13 mouse cellular contexts compared by ENCODE assay signal in genomic region chr9:112231383-112231782, GRCm38 (mm10). TPM values are rescaled to one million over a fixed set of nuclear protein-coding genes. Genes with fewer than 3 reads are reported as not detected.
DNase-seq lines count a peak whose midpoint lies in the region; ATAC-seq lines count a peak whose summit lies in the region.
"Had no signal": no experiment of that assay in that cellular context is flagged by ENCODE, and none has a peak within 500 bp of the region (broad histone marks: within the 10 kb centered on the region; RNA-seq: fewer than 3 reads in every experiment).

No protein-coding gene starts in this region.

- ATAC-seq in hindbrain, embryonic 13.5 days (ENCODE audit: low FRiP score), result no peak
- no peak for ATAC-seq in hindbrain, embryonic 16.5 days
- ATAC-seq in kidney, embryonic 14.5 days (ENCODE audit: low FRiP score, low TSS enrichment), result no peak
- ATAC-seq: liver, embryonic 12.5 days had no signal

- H3K27me3 ChIP-seq in hindbrain, embryonic 13.5 days, result peaks cover 16% of the 10 kb centered on the region; the same call in 1 of the 2 replicates
- H3K27me3 ChIP-seq in hindbrain, embryonic 10.5 days (ENCODE audit: insufficient read depth, poor library complexity, severe bottlenecking), result peaks cover 55% of the 10 kb centered on the region
- no peaks in the 10 kb centered on the region for H3K27me3 ChIP-seq in hindbrain, embryonic 16.5 days (replicated peaks; ENCODE audit: control insufficient read depth, insufficient read depth, low read length)
- peaks cover 37% of the 10 kb centered on the region for H3K27me3 ChIP-seq in kidney, embryonic 14.5 days (ENCODE audit: control insufficient read depth, insufficient read depth, low read length)

- peak overlapping the region; percentile 84 for H3K4me2 ChIP-seq in hindbrain, embryonic 13.5 days
- H3K4me2 ChIP-seq in hindbrain, embryonic 16.5 days (ENCODE audit: low read length), result peak overlapping the region; percentile 83
- no peak overlapping the region for H3K4me2 ChIP-seq in kidney, embryonic 14.5 days (replicated peaks; ENCODE audit: low read depth, low read length)
- H3K4me2 ChIP-seq: embryonic facial prominence, embryonic 13.5 days; heart, embryonic 12.5 days; liver, embryonic 12.5 days had no signal

- WGBS in hindbrain, embryonic 13.5 days, result 77% methylated on average over 5 of the region's 5 CpGs
- WGBS in hindbrain, embryonic 10.5 days, result 79% methylated on average over 5 of the region's 5 CpGs
- WGBS in hindbrain, embryonic 16.5 days, result 64% methylated on average over 5 of the region's 5 CpGs
- WGBS in kidney, embryonic 14.5 days, result 86% methylated on average over 5 of the region's 5 CpGs

- no peaks in the 10 kb centered on the region for H3K9me3 ChIP-seq in hindbrain, embryonic 13.5 days
- no peaks in the 10 kb centered on the region for H3K9me3 ChIP-seq in hindbrain, embryonic 10.5 days
- H3K9me3 ChIP-seq in hindbrain, embryonic 16.5 days (ENCODE audit: control insufficient read depth, low read length), result no peaks in the 10 kb centered on the region
- H3K9me3 ChIP-seq in kidney, embryonic 14.5 days (ENCODE audit: control insufficient read depth, low read length), result no peaks in the 10 kb centered on the region
- H3K9me3 ChIP-seq: embryonic facial prominence, embryonic 13.5 days; heart, embryonic 12.5 days; liver, embryonic 12.5 days; midbrain, embryonic 12.5 days had no signal

- H3K27ac ChIP-seq in hindbrain, embryonic 13.5 days, result peak overlapping the region; percentile 55; the same call in 1 of the 2 replicates
- H3K27ac ChIP-seq in hindbrain, embryonic 10.5 days, result no peak overlapping the region
- no peak overlapping the region for H3K27ac ChIP-seq in hindbrain, embryonic 16.5 days (ENCODE audit: low read depth, low read length)
- no peak overlapping the region for H3K27ac ChIP-seq in kidney, embryonic 14.5 days (ENCODE audit: low read depth, low read length)
- H3K27ac ChIP-seq: embryonic facial prominence, embryonic 13.5 days; liver, embryonic 12.5 days; midbrain, embryonic 12.5 days had no signal

- peak overlapping the region; percentile 65 for H3K4me3 ChIP-seq in hindbrain, embryonic 13.5 days
- no peak overlapping the region for H3K4me3 ChIP-seq in hindbrain, embryonic 10.5 days
- peak overlapping the region; percentile 69 for H3K4me3 ChIP-seq in hindbrain, embryonic 16.5 days (ENCODE audit: low read length)
- no peak overlapping the region for H3K4me3 ChIP-seq in kidney, embryonic 14.5 days (ENCODE audit: low read length)
- H3K4me3 ChIP-seq: embryonic facial prominence, embryonic 13.5 days; heart, embryonic 12.5 days; liver, embryonic 12.5 days had no signal

- no peak for DNase-seq in hindbrain, embryonic 10.5 days (ENCODE audit: low spot score)
- peak; percentile 10 for DNase-seq in right cerebral cortex, adult 18-20 months
- no peak for DNase-seq in right cerebral cortex, postnatal 25 days
- no peak for DNase-seq in urinary bladder, postnatal 36 days (ENCODE audit: low spot score in 2 of 2)
- DNase-seq: adrenal gland, postnatal 25 days; gastrocnemius, postnatal 25 days had no signal

- H3K4me1 ChIP-seq in hindbrain, embryonic 13.5 days (replicated peaks), result peaks cover 11% of the 10 kb centered on the region
- H3K4me1 ChIP-seq in hindbrain, embryonic 10.5 days (replicated peaks), result peaks cover 20% of the 10 kb centered on the region
- H3K4me1 ChIP-seq in hindbrain, embryonic 16.5 days (ENCODE audit: control insufficient read depth, insufficient read depth, low read depth, low read length), result no peaks in the 10 kb centered on the region
- H3K4me1 ChIP-seq in kidney, embryonic 14.5 days (ENCODE audit: control insufficient read depth, insufficient read depth, low read length), result peaks cover 14% of the 10 kb centered on the region; the same call in 1 of the 2 replicates
- H3K4me1 ChIP-seq: liver, embryonic 12.5 days had no signal

- no peaks in the 10 kb centered on the region for H3K36me3 ChIP-seq in hindbrain, embryonic 13.5 days
- no peaks in the 10 kb centered on the region for H3K36me3 ChIP-seq in hindbrain, embryonic 10.5 days
- H3K36me3 ChIP-seq in hindbrain, embryonic 16.5 days (ENCODE audit: control insufficient read depth, insufficient read depth, low read length), result no peaks in the 10 kb centered on the region
- no peaks in the 10 kb centered on the region for H3K36me3 ChIP-seq in kidney, embryonic 14.5 days (ENCODE audit: control insufficient read depth, insufficient read depth, low read length)
- H3K36me3 ChIP-seq: embryonic facial prominence, embryonic 13.5 days; heart, embryonic 12.5 days; liver, embryonic 12.5 days; midbrain, embryonic 12.5 days had no signal

- H3K9ac ChIP-seq in hindbrain, embryonic 13.5 days, result 0 out of 2 replicates have a peak overlapping the region, but pooled peaks have one; percentile 55
- H3K9ac ChIP-seq in hindbrain, embryonic 16.5 days (ENCODE audit: low read depth, low read length), result no peak overlapping the region
- H3K9ac ChIP-seq in kidney, embryonic 14.5 days (ENCODE audit: low read depth, low read length), result no peak overlapping the region
- H3K9ac ChIP-seq: embryonic facial prominence, embryonic 13.5 days; heart, embryonic 12.5 days; liver, embryonic 12.5 days; midbrain, embryonic 12.5 days had no signal

RNA-seq across cellular contexts. Expression of gene Arpp21, which starts 4.4 kb away (rescaled TPM):
- 40.2 and 44.0 TPM in 2 replicates for polyA plus RNA-seq in hindbrain, embryonic 13.5 days (2015; fragmentation: Nextera tagmentation; extraction: Ambion mirVana)
- 2.0 and 2.5 TPM in 2 replicates for polyA plus RNA-seq in hindbrain, embryonic 10.5 days (2016; fragmentation: Nextera tagmentation; extraction: Ambion mirVana)
- 48.2 and 61.8 TPM in 2 replicates for polyA plus RNA-seq in hindbrain, embryonic 16.5 days (2015; fragmentation: Nextera tagmentation; extraction: Ambion mirVana)
- 0.55 and 0.90 TPM in 2 replicates for polyA plus RNA-seq in kidney, embryonic 14.5 days (2014; fragmentation: Nextera tagmentation; extraction: Ambion mirVana)

Comparison
In these comparisons a context has a peak if more than half of its experiments do, and no peak if none do; other contexts are left out.
1. H3K4me3 ChIP-seq: peak in hindbrain, embryonic 13.5 days (single experiment) and hindbrain, embryonic 16.5 days (single experiment); none in hindbrain, embryonic 10.5 days (single experiment) and kidney, embryonic 14.5 days (single experiment).
2. RNA of gene Arpp21, which starts 4.4 kb away (polyA plus RNA-seq): 48.2 to 61.8 TPM in hindbrain, embryonic 16.5 days and 40.2 to 44.0 TPM in hindbrain, embryonic 13.5 days; 2.0 to 2.5 TPM in hindbrain, embryonic 10.5 days and 0.55 to 0.90 TPM in kidney, embryonic 14.5 days; every median in the first group is over 10 times any median in the second.